Mouse (Mus musculus): ENCODE data around the gene Grm5. TPM values are rescaled to one million over a fixed set of nuclear protein-coding genes. Genes with fewer than 3 reads are reported as not detected.

Gene Grm5
- polyA plus RNA-seq, 1 experiment, result 45.7 TPM

DNA sequence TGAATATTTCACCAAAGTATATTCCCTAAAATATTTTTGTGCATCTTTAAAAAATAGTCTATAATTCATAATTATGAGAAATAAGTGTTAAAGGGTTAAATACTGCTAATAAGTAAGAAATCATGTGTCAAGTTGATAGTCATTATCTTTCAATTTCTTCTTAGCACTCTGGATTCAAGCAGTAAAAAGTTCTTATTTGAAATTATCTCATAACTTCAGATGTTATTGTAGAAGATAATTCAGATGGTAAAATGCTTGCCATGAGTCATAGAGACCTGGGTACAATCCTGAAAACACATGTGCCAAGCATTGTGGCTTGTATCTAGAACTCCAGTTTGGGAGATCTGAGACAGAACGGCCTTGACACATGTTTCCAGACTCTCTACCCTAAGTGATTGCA lies 254.6 kb downstream of the Grm5 start:
- no peak for DNase-seq (ENCODE audit: extremely low spot score in 1 of 2, low spot score in 1 of 2)

DNA sequence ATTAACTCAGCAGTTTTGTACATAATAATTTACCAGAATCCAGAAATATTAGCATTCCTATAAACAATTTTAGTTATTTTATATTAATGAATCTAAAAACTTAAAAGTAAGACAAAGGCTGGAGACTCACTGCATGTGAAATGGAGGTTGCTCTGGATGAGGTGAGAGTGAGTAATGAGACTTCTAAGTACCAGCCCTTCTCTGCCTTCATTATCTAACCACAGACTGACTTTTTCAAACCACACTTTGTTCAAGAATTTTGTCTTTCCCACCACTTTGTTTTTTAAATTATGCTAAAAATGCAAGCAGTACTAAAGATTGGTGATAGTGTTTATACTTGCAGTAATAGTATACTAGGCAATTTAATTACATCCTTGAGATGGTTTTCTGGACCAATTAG lies 259.5 kb downstream of the Grm5 start:
- DNase-seq (ENCODE audit: extremely low spot score in 1 of 2, low spot score in 1 of 2), result no peak

GRCm38 (mm10) chr7:87846082-87846481 lies 262.1 kb downstream of the Grm5 start:
- DNase-seq (ENCODE audit: extremely low spot score in 1 of 2, low spot score in 1 of 2), result no peak

- DNase-seq (ENCODE audit: extremely low spot score in 1 of 2, low spot score in 1 of 2), result peak; percentile 33 to 71
These were observed 342.0 kb downstream of the Grm5 start for GRCm38 (mm10) chr7:87925956-87926355.

DNA sequence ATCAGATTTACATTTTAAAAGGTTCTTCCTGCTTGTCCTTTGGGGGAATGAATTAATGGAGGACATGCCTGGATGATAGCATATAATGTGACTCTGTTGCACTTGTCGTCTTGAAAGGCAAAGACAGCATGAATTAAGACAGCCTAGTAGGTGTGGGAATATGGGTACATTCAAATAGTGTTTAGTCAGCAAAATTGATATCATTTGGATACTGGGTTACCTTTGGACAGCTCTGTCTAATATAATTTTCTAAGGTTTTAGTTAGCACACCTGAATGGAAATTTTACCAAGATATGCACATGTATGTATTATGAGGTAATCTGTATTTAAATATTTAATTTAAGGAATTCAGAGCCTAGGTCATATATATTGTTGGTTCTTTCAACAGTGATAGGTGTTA lies 353.4 kb downstream of the Grm5 start:
- no peak for DNase-seq (ENCODE audit: extremely low spot score in 1 of 2, low spot score in 1 of 2)

DNA sequence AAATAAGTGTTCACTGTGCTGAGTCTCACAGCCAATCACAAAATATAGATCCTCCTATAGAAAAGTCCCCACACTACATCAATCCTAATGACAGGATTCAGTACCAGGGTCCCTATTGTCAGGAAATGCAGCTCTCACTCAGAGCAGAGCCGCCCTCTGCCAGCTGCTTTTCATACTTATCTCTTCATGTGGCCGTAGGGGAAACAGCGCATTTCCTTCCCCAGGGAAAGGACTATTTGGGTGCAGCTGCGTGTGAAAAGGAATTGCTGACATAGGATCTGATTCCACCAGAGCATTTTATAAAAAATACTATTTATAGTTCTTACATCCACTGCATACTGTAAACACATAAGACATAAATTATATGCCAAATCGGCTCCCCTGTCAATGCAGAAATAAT lies 354.3 kb downstream of the Grm5 start:
- DNase-seq (ENCODE audit: extremely low spot score in 1 of 2, low spot score in 1 of 2), result peak in 1 of 2 experiments; percentile 11

DNA sequence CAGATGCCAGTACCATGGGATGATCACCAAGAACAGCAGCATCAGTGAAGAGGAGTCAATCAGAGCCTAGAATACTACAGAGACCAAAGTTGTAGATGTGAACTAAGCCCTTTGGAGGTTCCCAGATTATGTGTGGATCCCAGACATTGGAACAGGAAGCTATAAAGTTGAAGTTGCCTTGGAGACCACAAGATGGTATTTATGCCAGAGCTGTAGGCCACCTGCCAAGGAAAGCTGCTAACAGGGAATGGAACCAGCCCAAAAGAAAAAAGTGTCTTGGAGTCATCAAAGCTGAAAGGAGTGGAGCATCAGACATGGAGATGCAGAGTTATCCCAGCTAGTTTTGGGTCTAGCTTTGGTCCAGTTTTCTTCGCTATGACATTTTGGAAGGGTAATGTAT lies 366.2 kb downstream of the Grm5 start:
- peak; percentile 36 to 70 for DNase-seq (ENCODE audit: extremely low spot score in 1 of 2, low spot score in 1 of 2)

GRCm38 (mm10) chr7:87973216-87973615 lies 389.2 kb downstream of the Grm5 start:
- peak in 1 of 2 experiments; percentile 54 for DNase-seq (ENCODE audit: extremely low spot score in 1 of 2, low spot score in 1 of 2)

DNA sequence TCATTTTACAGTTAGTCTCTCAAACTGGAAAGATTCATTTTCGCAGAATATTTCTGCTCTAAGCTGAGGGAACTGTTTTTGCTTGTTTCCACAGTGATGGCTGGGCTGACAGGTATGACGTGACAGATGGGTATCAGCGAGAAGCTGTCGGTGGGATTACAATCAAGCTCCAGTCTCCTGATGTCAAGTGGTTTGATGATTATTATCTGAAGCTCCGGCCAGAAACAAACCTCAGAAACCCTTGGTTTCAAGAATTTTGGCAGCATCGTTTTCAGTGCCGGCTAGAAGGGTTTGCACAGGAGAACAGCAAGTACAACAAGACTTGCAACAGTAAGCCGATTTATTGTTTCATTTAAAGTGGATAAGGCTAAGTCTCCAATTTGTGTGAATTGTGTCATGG lies 391.1 kb downstream of the Grm5 start:
- no peak for DNase-seq (ENCODE audit: extremely low spot score in 1 of 2, low spot score in 1 of 2)

GRCm38 (mm10) chr7:87983494-87983893 lies 399.5 kb downstream of the Grm5 start:
- peak in 1 of 2 experiments; percentile 29 for DNase-seq (ENCODE audit: extremely low spot score in 1 of 2, low spot score in 1 of 2)

GRCm38 (mm10) chr7:88014451-88014850 lies 430.5 kb downstream of the Grm5 start:
- DNase-seq (ENCODE audit: extremely low spot score in 1 of 2, low spot score in 1 of 2), result no peak

DNA sequence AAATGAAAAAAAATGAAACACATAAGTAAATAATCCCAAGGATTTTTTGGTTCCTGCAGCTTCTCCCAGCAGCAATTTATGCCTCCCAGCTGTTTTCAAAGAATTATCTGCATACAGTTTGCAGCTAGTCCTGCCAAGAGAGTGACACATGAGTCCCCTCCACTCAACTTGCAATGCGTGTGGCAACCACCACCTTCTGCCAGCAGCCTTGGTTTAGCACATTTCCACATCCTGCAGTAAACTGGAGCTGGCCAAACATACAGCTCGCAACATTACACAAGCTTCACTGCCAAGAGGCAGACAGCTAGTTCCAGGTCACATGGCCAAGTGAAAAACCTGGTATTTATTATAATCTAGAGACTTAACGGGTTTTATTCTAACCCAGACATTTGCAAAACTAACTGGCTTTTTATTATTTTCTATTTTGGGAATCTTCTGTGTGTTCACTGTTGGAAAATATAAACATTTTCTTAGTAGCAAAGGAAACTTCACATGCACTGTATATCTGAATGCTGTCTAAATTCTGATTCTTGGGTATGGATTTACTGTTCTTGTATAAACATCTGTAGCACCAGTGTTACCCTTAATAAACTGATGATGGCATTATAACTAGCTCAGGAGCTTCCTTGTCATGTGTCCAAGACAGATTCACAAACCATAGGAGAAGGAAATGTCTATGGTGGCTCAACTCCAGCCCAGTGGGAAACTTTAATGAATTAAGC lies 443.6 kb downstream of the Grm5 start:
- DNase-seq (ENCODE audit: extremely low spot score in 1 of 2, low spot score in 1 of 2), result peak; percentile 54 to 59

DNA sequence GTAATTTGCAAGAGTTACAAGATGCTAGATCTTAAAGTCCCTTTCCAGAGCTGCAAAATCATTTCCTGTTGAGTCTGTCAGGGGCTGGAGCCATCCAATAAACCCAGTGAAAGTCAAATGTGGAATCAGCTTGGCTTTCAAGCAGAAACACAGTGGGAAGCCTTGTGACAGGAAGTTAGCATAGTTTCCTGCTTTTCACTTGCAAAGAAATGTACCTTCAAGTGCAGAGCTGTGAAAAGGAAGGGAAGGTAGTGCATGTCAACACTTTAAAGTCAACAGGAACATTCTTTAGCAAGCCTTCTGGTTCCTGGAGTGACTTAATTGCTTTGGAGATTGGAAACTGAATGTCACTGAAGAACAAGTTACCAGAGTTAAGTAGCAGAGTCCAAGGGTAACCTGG lies 463.4 kb downstream of the Grm5 start:
- no peak for DNase-seq (ENCODE audit: extremely low spot score in 1 of 2, low spot score in 1 of 2)

DNA sequence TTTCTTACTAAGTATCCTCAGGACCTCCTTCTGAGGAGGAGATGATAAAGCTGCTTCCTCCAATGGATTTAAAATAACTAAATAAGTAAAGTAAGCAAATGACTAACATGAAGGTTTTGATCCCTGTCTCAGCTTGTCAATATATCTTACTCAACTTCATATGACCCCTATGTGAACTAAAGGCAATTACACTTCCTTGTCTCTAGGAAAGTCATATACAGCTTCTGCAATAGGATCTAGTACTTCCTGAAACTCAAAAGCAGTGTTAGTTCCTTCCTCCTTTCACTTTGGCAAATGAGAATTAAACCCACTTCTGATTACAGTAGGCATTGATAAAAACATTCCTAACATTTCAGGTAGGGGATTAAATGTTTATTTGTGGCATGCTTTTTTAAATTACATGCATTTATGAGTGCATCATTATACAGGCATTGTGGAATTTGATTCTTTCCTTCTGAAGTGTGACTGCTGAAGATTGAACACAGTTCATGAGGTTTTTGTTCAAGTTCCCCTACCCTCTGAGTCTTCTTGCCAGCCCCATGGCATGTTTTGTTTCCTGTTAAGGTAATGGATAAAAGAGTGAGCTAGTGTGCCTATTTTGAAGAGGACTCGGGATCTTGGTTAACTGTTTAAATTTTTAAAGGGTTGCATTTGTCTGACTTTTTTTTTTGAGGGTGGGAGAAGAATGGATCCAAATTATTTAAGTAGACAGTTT lies 470.4 kb downstream of the Grm5 start:
- DNase-seq (ENCODE audit: extremely low spot score in 1 of 2, low spot score in 1 of 2), result no peak

GRCm38 (mm10) chr7:88056438-88056837 lies 472.5 kb downstream of the Grm5 start:
- DNase-seq (ENCODE audit: extremely low spot score in 1 of 2, low spot score in 1 of 2), result no peak

DNA sequence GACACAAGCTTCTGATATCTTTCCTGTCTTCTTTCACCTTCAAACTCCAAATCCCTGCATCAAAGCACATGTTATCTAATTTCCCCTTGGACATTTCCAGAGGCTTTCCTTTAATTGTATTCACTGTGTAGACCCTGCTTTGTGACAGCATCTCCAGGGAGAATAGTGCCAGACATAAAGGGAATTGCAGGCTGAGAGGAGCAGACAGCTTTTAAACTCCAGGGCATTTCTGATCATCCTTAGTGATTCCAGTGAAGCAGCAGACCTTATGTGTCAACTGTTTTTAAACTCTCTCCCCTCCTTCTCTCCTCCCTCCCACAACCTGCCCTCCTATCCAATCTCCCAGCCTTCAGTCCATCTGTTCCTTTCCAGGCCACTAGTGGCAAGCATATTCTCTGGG lies 507.1 kb downstream of the Grm5 start:
- DNase-seq (ENCODE audit: extremely low spot score in 1 of 2, low spot score in 1 of 2), result peak in 1 of 2 experiments; percentile 21

GRCm38 (mm10) chr7:88096536-88097107 lies 512.7 kb downstream of the Grm5 start:
- peak in 1 of 2 experiments; percentile 17 for DNase-seq (ENCODE audit: extremely low spot score in 1 of 2, low spot score in 1 of 2)

GRCm38 (mm10) chr7:88097715-88098114 lies 513.7 kb downstream of the Grm5 start:
- DNase-seq (ENCODE audit: extremely low spot score in 1 of 2, low spot score in 1 of 2), result peak; percentile 19 to 66

GRCm38 (mm10) chr7:88116724-88117409 lies 532.9 kb downstream of the Grm5 start:
- DNase-seq (ENCODE audit: extremely low spot score in 1 of 2, low spot score in 1 of 2), result no peak

DNA sequence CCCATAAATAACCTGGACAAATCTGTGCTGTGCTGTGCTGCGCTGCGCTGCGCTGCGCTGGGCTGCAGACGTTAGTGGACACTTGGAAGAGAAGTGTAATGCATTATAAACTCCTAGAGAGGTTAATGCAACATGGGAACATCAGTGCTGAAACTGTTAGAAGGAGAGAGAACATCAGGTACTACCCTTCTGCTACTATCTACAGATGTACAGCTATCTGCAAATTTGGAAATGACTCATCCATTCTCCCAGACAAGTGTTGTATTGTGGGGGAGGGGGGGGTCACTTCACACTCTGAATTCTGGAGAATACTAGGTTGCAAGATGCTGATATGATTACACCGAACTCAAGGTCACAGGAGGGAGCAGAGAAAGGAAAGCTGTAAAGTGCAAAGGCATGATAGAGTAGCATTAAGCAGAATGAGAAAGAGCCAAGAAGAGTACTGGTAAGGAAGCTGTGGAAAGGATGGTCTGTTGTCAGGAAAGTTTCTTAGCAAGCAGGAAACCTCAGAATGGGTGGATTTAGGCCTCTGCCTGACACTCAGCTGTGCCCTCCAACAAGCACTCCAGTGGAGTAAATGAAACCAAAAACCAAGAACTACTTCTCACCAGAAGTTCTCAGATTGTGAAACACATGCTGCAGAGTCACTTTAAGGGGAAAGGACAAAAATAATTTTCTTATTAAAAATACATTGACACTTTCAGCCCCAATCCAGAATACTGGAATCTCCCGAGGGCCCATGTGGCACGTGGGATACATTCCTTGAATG lies 544.3 kb downstream of the Grm5 start:
- no peak for DNase-seq (ENCODE audit: extremely low spot score in 1 of 2, low spot score in 1 of 2)
